Mouse (Mus musculus): ENCODE measurements around the gene Ltb.

DNA sequence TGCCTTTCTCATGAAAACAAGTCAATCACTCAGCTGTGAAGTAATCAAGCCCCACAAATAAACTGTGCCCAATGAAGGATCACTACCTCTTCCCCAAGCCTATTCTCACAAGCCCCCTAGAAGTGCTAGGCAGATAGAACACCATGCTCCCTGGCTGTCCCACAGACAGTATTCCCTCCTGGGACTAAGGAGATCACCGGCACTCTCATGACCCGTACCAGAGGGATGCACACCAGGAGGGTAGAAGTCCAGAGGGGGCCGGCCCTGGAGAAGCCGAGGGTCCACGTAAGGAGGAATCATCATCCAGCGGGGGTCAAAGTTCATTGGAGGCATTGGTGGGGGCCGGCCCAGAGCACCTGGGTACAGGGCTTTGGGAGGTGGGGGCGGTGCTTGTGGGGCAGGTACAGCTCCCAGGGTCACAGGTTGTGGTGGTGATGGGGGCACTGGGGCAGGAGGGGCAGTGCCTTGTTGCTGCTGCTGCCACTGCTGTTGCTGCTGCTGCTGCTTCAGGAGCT, 36.5 kb upstream of the Ltb start:
- no peak for TF ChIP-seq CTCF (IDR thresholded peaks at IDR 0.05; ENCODE audit: borderline replicate concordance, insufficient read depth, low read depth, low read length)
- TF ChIP-seq POLR2A (IDR thresholded peaks at IDR 0.05; ENCODE audit: borderline replicate concordance, insufficient read depth, low read length): no peak
